8 mouse cellular contexts compared by ENCODE assay signal in the genomic region with DNA sequence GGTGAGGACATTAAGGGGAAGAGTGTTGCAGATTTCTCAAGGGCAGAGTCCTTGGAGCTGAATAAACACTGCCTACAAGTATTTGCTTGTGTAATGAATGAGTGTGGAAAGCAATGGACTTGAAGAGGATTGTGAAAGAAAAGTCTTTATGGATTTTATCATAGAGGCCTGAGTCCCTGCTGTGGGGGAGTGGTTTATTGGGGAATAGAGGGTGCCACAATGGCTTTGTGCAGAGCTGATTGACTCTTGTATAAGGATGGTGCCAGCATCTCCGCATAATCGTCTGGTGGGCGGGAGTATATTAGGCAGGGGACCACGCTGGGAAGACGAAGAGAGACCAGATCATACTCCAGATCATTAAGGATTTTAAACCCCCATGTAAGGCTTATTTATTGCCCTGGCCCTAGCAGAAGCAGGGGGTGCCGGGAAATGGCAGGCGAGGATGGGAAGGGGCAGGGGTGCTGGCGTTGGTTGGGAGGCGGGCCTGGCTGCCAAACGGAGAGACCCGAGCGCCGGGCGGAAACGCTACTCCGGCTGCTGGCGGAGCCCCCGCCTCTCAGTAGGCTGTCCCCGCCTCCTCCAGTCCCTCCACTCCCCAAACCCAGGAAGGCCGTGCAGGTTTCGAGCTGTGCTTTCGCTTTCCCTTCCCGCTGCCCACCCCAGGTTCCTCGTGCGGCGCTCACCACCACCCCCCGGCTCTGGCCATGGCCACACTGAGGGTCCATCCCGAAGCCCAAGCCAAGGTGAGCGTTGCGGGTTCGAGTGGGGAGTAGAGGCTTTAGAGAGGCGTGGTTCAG. TPM values are rescaled to one million over a fixed set of nuclear protein-coding genes. Genes with fewer than 3 reads are reported as not detected.
DNase-seq lines count a peak whose midpoint lies in the region; ATAC-seq and TF ChIP-seq lines count a peak whose summit lies in the region.

A gene (plus strand): TSS at position 253 of the 797 bp plus-strand sequence.

- peak; percentile 92 for ATAC-seq in lung, postnatal 0 days

- DNase-seq in ES-E14 (ENCODE audit: low read depth, low spot score): peak; percentile 50
- DNase-seq in cerebellum, adult 2 months: peak; percentile 59 to 64
- DNase-seq in forelimb bud, embryonic 11.5 days (ENCODE audit: low read depth, low spot score): peak; percentile 69
- DNase-seq in heart, postnatal 4 days: peak; percentile 86
- peak; percentile 84 for DNase-seq in layer of hippocampus, adult 9-11 months
- DNase-seq in lung, postnatal 0 days (ENCODE audit: low spot score): peak; percentile 97
- peak; percentile 76 for DNase-seq in ovary, postnatal 14 days (ENCODE audit: low spot score)
- peak; percentile 91 for DNase-seq in thymus, postnatal 14 days

- H3K27me3 ChIP-seq in cerebellum, adult 2 months (ENCODE audit: control insufficient read depth, insufficient read depth, low read length): no peaks in the 10 kb centered on the region
- H3K27me3 ChIP-seq in lung, postnatal 0 days (replicated peaks; ENCODE audit: insufficient read depth, low read length): no peaks in the 10 kb centered on the region

- H3K4me2 ChIP-seq in lung, postnatal 0 days (replicated peaks; ENCODE audit: low read depth, low read length): peak within 1 kb of the TSS; percentile 93

- TF ChIP-seq CTCF in cerebellum, adult 2 months (IDR thresholded peaks at IDR 0.05; ENCODE audit: borderline replicate concordance, insufficient read depth, low read depth, low read length): no peak
- TF ChIP-seq CTCF in lung, postnatal 0 days (IDR thresholded peaks at IDR 0.05): no peak

- no peak for TF ChIP-seq POLR2A in cerebellum, adult 2 months (IDR thresholded peaks at IDR 0.05; ENCODE audit: borderline replicate concordance, insufficient read depth, low read length)

- 0 out of 2 replicates have a peak within 1 kb of the TSS, but pooled peaks have one; percentile 35 for H3K27ac ChIP-seq in ES-E14 (ENCODE audit: insufficient read depth, low read depth, low read length, poor library complexity, severe bottlenecking)
- peak within 1 kb of the TSS; percentile 56 for H3K27ac ChIP-seq in cerebellum, adult 2 months (ENCODE audit: insufficient read depth, low read length)
- peak within 1 kb of the TSS; percentile 91 for H3K27ac ChIP-seq in lung, postnatal 0 days (ENCODE audit: low read length)

- H3K4me3 ChIP-seq in ES-E14 (ENCODE audit: insufficient read depth in 1 of 2, low read depth in 1 of 2, low read length in 2 of 2, poor library complexity in 1 of 2, severe bottlenecking in 1 of 2): peak within 1 kb of the TSS; percentile 65 to 81
- peak within 1 kb of the TSS; percentile 66 for H3K4me3 ChIP-seq in cerebellum, adult 2 months (replicated peaks; ENCODE audit: insufficient read depth, low read depth, low read length)
- H3K4me3 ChIP-seq in lung, postnatal 0 days (ENCODE audit: low read depth, low read length): peak within 1 kb of the TSS; percentile 92

- in situ Hi-C loops in ES-E14 (cut with MboI; ENCODE audit: low sequenced_read_pairs in 2 of 2, unreplicated experiment in 2 of 2): no loop called here

- WGBS in cerebellum, adult 2 months: 1% methylated on average over 32 of the region's 32 CpGs
- 3% methylated on average over 26 of the region's 32 CpGs for WGBS in lung, postnatal 0 days

- peak within 1 kb of the TSS; percentile 68 for H3K9ac ChIP-seq in ES-E14 (ENCODE audit: insufficient read depth, low read depth, low read length, poor library complexity, severe bottlenecking)
- peak within 1 kb of the TSS; percentile 92 for H3K9ac ChIP-seq in lung, postnatal 0 days (replicated peaks; ENCODE audit: low read depth)

- peaks cover 13% of the 10 kb centered on the region; the same call in 1 of the 2 replicates for H3K36me3 ChIP-seq in ES-E14 (ENCODE audit: control insufficient read depth, insufficient read depth, low read length, poor library complexity, severe bottlenecking)
- H3K36me3 ChIP-seq in lung, postnatal 0 days (ENCODE audit: insufficient read depth, low read length): peaks cover 15% of the 10 kb centered on the region; the same call in 1 of the 2 replicates

- H3K9me3 ChIP-seq in ES-E14 (ENCODE audit: control insufficient read depth, insufficient read depth, low read depth, low read length): no peaks in the 10 kb centered on the region
- no peaks in the 10 kb centered on the region for H3K9me3 ChIP-seq in lung, postnatal 0 days (ENCODE audit: low read length)

- TF ChIP-seq EP300 in lung, postnatal 0 days (IDR thresholded peaks at IDR 0.05): peak; percentile 88

- H3K4me1 ChIP-seq in ES-E14 (ENCODE audit: control insufficient read depth in 2 of 2, insufficient read depth in 2 of 2, low read length in 2 of 2, poor library complexity in 1 of 2): peaks cover 6 to 23% of the 10 kb centered on the region in 2 experiments; a peak in 3 of 4 replicates
- H3K4me1 ChIP-seq in cerebellum, adult 2 months (ENCODE audit: control insufficient read depth, insufficient read depth, low read length): no peaks in the 10 kb centered on the region
- H3K4me1 ChIP-seq in lung, postnatal 0 days (ENCODE audit: insufficient read depth, low read depth, low read length): peaks cover 3% of the 10 kb centered on the region; the same call in 1 of the 2 replicates

TF ChIP-seq in ES-E14, 5 proteins besides CTCF, POLR2A, EP300 and RAD21:
- no peak for TF ChIP-seq ZC3H11A (IDR thresholded peaks at IDR 0.05; ENCODE audit: borderline replicate concordance, low read depth, low read length)
- no peak for TF ChIP-seq MAFK (IDR thresholded peaks at IDR 0.05; ENCODE audit: insufficient read depth, low read depth, low read length)
- TF ChIP-seq HCFC1 (IDR thresholded peaks at IDR 0.05; ENCODE audit: borderline replicate concordance, insufficient read depth, low read length): 0 out of 2 replicates have a peak, but pooled peaks have one; percentile 40
- TF ChIP-seq CHD2 (IDR thresholded peaks at IDR 0.05; ENCODE audit: low read depth, low read length): no peak
- no peak for TF ChIP-seq ZNF384 (IDR thresholded peaks at IDR 0.05; ENCODE audit: low read depth, low read length)

RNA-seq across cellular contexts. Expression of the gene that starts here (rescaled TPM):
- total RNA-seq in ES-E14 (2012; rRNA removed): 32.8 and 59.5 TPM in 2 replicates
- 38.4 and 40.7 TPM in 2 replicates for polyA plus RNA-seq in cerebellum, adult 2 months (2012; rRNA removed)
- 100 to 1,000 TPM; 232 to 244 TPM for total RNA-seq in heart, postnatal 4 days (2021)
- 215 and 219 TPM in 2 replicates for polyA plus RNA-seq in lung, postnatal 0 days (2015; fragmentation: Nextera tagmentation; extraction: Ambion mirVana)

Comparison
In these comparisons a context has a peak if more than half of its experiments do, and no peak if none do; other contexts are left out.
1. Peak in every context shown above with its lines: DNase-seq, ATAC-seq, H3K4me3 ChIP-seq and H3K27ac ChIP-seq.
2. H3K27ac ChIP-seq: peak in every context shown above with its lines; median percentile 91 in lung, postnatal 0 days; 56 in cerebellum, adult 2 months; 35 in ES-E14.